Comparison of ENCODE assay signal across 8 mouse cellular contexts in genomic region chr9:114727315-114727714, GRCm38 (mm10). TPM values are rescaled to one million over a fixed set of nuclear protein-coding genes. Genes with fewer than 3 reads are reported as not detected.
A peak's percentile ranks its signal among the peaks of the same experiment; 100 is the strongest.
DNase-seq lines count a peak whose midpoint lies in the region; TF ChIP-seq lines count a peak whose summit lies in the region.

No protein-coding gene starts in this region.

- intact Hi-C loops in left cerebral cortex, adult 2 months (cut with DNase I), result loop anchor here (2.0 kb wide), 1 partner anchor 79 kb away; no protein-coding TSS in a partner anchor

- H3K27ac ChIP-seq in left cerebral cortex, adult 2 months, result no peak overlapping the region

- TF ChIP-seq CTCF in left cerebral cortex, adult 2 months (IDR thresholded peaks at IDR 0.05), result peak; percentile 70

- no peak overlapping the region for H3K4me3 ChIP-seq in left cerebral cortex, adult 2 months

- DNase-seq in adrenal gland, adult 2 months, result peak; percentile 33
- DNase-seq in adrenal gland, postnatal 25 days, result no peak
- DNase-seq in left cerebral cortex, adult 2 months (ENCODE audit: extremely low spot score in 1 of 2, low spot score in 2 of 2), result no peak
- DNase-seq in left cerebral cortex, adult 9 months (ENCODE audit: low spot score in 2 of 2), result no peak
- DNase-seq in c-Kit-positive CD71-negative TER-119-negative erythroid progenitor cells, embryonic 14.5 days (ENCODE audit: low read depth), result peak; percentile 48
- peak; percentile 46 for DNase-seq in hindlimb bud, embryonic 11.5 days (ENCODE audit: extremely low spot score, low read depth, low spot score)
- DNase-seq in retina, embryonic 14.5 days (ENCODE audit: low spot score), result peak; percentile 89
- no peak for DNase-seq in ovary, postnatal 36 days (ENCODE audit: low spot score)

RNA-seq across cellular contexts. Expression of gene Cmtm6, which starts 3.6 kb away (rescaled TPM):
- 10 to 100 TPM; 67.0 to 92.3 TPM for total RNA-seq in adrenal gland, adult 2 months (2021)
- polyA plus RNA-seq in adrenal gland, adult 2 months (2012; rRNA removed), result 33.5 and 44.6 TPM in 2 replicates
- 71.8 and 80.4 TPM in 2 replicates for total RNA-seq in adrenal gland, postnatal 25 days (2021)
- total RNA-seq in left cerebral cortex, adult 2 months (2021), result 10 to 100 TPM; 19.8 to 22.4 TPM

RNA-seq across cellular contexts. Expression of gene Dync1li1, which starts 38.7 kb away (rescaled TPM):
- total RNA-seq in adrenal gland, adult 2 months (2021), result 10 to 100 TPM; 42.1 to 42.6 TPM
- polyA plus RNA-seq in adrenal gland, adult 2 months (2012; rRNA removed), result 10.6 and 11.7 TPM in 2 replicates
- total RNA-seq in adrenal gland, postnatal 25 days (2021), result 41.0 and 47.0 TPM in 2 replicates
- 10 to 100 TPM; 87.7 to 91.9 TPM for total RNA-seq in left cerebral cortex, adult 2 months (2021)

RNA-seq across cellular contexts. Expression of gene Cmtm7, which starts 54.3 kb away (rescaled TPM):
- total RNA-seq in adrenal gland, adult 2 months (2021), result 10 to 100 TPM; 27.8 to 41.3 TPM
- polyA plus RNA-seq in adrenal gland, adult 2 months (2012; rRNA removed), result 187 and 230 TPM in 2 replicates
- total RNA-seq in adrenal gland, postnatal 25 days (2021), result 31.6 and 39.7 TPM in 2 replicates
- 1 to 10 TPM; 3.7 to 4.8 TPM for total RNA-seq in left cerebral cortex, adult 2 months (2021)

Comparison
In these comparisons a context has a peak if more than half of its experiments do, and no peak if none do; other contexts are left out.
1. DNase-seq: peak in adrenal gland, adult 2 months (single experiment), c-Kit-positive CD71-negative TER-119-negative erythroid progenitor cells, embryonic 14.5 days (single experiment), hindlimb bud, embryonic 11.5 days (single experiment) and retina, embryonic 14.5 days (single experiment); none in adrenal gland, postnatal 25 days (single experiment), left cerebral cortex, adult 2 months (0 of 2), left cerebral cortex, adult 9 months (0 of 2) and ovary, postnatal 36 days (single experiment).